8 mouse cellular contexts compared by ENCODE assay signal in the genomic region with DNA sequence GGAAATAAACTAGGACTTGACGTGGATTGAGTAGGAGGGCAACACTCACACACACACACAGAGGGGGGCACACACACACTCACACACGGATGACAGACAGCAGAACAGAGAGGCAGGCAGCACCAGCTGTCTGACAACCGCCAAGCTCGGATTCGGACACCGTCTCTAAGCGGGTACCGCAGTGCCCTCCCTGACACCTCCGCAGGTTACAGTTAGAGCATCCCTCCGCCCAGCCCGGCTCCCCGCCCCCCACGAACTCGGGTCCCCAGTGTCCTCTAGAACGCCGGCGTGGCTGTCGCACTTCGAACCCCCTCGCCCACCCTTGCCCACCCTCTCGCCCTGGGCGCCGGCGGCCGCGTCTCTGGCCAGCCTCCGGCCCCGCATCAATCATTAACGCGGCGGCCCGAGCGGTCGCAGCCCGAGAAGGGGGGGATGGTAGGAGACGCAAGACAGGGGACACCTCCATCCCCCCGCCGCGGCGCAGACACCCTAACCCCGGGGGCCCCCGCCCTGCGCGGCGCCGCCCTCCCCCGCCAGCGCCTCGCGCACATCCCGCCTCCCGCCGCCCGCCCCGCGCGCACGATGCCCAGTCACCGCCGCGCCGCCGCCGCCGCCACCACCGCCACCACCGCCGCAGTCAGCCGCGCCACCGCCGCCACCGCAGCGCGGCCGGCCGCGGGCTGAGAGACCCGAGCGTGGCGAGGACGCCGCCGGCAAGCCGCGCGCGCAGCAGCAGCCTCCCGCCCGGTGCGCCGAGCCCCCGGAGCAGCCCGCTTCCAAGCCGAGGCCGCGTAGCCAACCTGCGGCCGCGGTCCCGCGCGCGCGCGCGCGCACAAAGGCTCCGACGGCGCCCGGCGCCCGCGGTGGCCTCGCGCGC. TPM values are rescaled to one million over a fixed set of nuclear protein-coding genes. Genes with fewer than 3 reads are reported as not detected.
DNase-seq lines count a peak whose midpoint lies in the region; ATAC-seq and TF ChIP-seq lines count a peak whose summit lies in the region.

A gene (plus strand): TSS at position 599 of the 877 bp plus-strand sequence.

- peaks cover 75% of the 10 kb centered on the region for H3K27me3 ChIP-seq in erythroblast, embryonic 14.5 days (ENCODE audit: control insufficient read depth)
- H3K27me3 ChIP-seq in lung, postnatal 0 days (replicated peaks; ENCODE audit: insufficient read depth, low read length): peaks cover 37% of the 10 kb centered on the region

- intact Hi-C loops in heart, postnatal 14 days (cut with DNase I): no loop called here

- WGBS in lung, postnatal 0 days: 2% methylated on average over 21 of the region's 118 CpGs

- TF ChIP-seq EP300 in lung, postnatal 0 days (IDR thresholded peaks at IDR 0.05): no peak

- in situ Hi-C loops in ES-E14 (cut with MboI; ENCODE audit: low sequenced_read_pairs in 2 of 2, unreplicated experiment in 2 of 2): no loop called here

- DNase-seq in ES-E14 (ENCODE audit: low read depth, low spot score): no peak
- DNase-seq in heart, postnatal 14 days: peak; percentile 31 to 51
- DNase-seq in kidney, postnatal 4 days: peak; percentile 55 to 71
- no peak for DNase-seq in lung, postnatal 0 days (ENCODE audit: low spot score)
- DNase-seq in right cerebral cortex, postnatal 4 days: peak; percentile 71
- no peak for DNase-seq in urinary bladder, postnatal 4 days (ENCODE audit: low spot score in 2 of 2)

- TF ChIP-seq CTCF in bone marrow macrophage, adult 2 months (IDR thresholded peaks at IDR 0.05; ENCODE audit: low read depth, low read length): no peak
- TF ChIP-seq CTCF in lung, postnatal 0 days (IDR thresholded peaks at IDR 0.05): no peak

- peaks cover 0 to 5% of the 10 kb centered on the region in 2 experiments; a peak in 1 of 4 replicates for H3K4me1 ChIP-seq in ES-E14 (ENCODE audit: control insufficient read depth in 2 of 2, insufficient read depth in 2 of 2, low read length in 2 of 2, poor library complexity in 1 of 2)
- no peaks in the 10 kb centered on the region for H3K4me1 ChIP-seq in bone marrow macrophage, adult 2 months (ENCODE audit: control insufficient read depth, insufficient read depth, low read length)
- H3K4me1 ChIP-seq in erythroblast, embryonic 14.5 days (ENCODE audit: control insufficient read depth): peaks cover 60% of the 10 kb centered on the region
- no peaks in the 10 kb centered on the region; the same call in 1 of the 2 replicates for H3K4me1 ChIP-seq in lung, postnatal 0 days (ENCODE audit: insufficient read depth, low read depth, low read length)

- no peak within 1 kb of the TSS for H3K27ac ChIP-seq in ES-E14 (ENCODE audit: insufficient read depth, low read depth, low read length, poor library complexity, severe bottlenecking)
- H3K27ac ChIP-seq in bone marrow macrophage, adult 2 months (ENCODE audit: insufficient read depth, low read depth, low read length): no peak within 1 kb of the TSS
- H3K27ac ChIP-seq in lung, postnatal 0 days (ENCODE audit: low read length): no peak within 1 kb of the TSS

- H3K36me3 ChIP-seq in ES-E14 (ENCODE audit: control insufficient read depth, insufficient read depth, low read length, poor library complexity, severe bottlenecking): no peaks in the 10 kb centered on the region
- H3K36me3 ChIP-seq in erythroblast, embryonic 14.5 days (ENCODE audit: control insufficient read depth): peaks cover 11% of the 10 kb centered on the region
- no peaks in the 10 kb centered on the region for H3K36me3 ChIP-seq in lung, postnatal 0 days (ENCODE audit: insufficient read depth, low read length)

- TF ChIP-seq POLR2A in bone marrow macrophage, adult 2 months (IDR thresholded peaks at IDR 0.05; ENCODE audit: borderline replicate concordance, low read depth, low read length): no peak

- peak within 1 kb of the TSS; percentile 98 for H3K4me2 ChIP-seq in lung, postnatal 0 days (replicated peaks; ENCODE audit: low read depth, low read length)

- H3K9ac ChIP-seq in ES-E14 (ENCODE audit: insufficient read depth, low read depth, low read length, poor library complexity, severe bottlenecking): peak within 1 kb of the TSS; percentile 58
- H3K9ac ChIP-seq in lung, postnatal 0 days (replicated peaks; ENCODE audit: low read depth): no peak within 1 kb of the TSS

- H3K4me3 ChIP-seq in ES-E14 (ENCODE audit: insufficient read depth in 1 of 2, low read depth in 1 of 2, low read length in 2 of 2, poor library complexity in 1 of 2, severe bottlenecking in 1 of 2): peak within 1 kb of the TSS; percentile 58 to 77
- H3K4me3 ChIP-seq in bone marrow macrophage, adult 2 months (ENCODE audit: insufficient read depth, low read length): peak within 1 kb of the TSS; percentile 46
- peak within 1 kb of the TSS; percentile 77 for H3K4me3 ChIP-seq in erythroblast, embryonic 14.5 days (replicated peaks)
- H3K4me3 ChIP-seq in lung, postnatal 0 days (ENCODE audit: low read depth, low read length): peak within 1 kb of the TSS; percentile 57

- no peaks in the 10 kb centered on the region for H3K9me3 ChIP-seq in ES-E14 (ENCODE audit: control insufficient read depth, insufficient read depth, low read depth, low read length)
- peaks cover 11% of the 10 kb centered on the region; the same call in 1 of the 2 replicates for H3K9me3 ChIP-seq in erythroblast, embryonic 14.5 days (ENCODE audit: control insufficient read depth, low read length)
- H3K9me3 ChIP-seq in lung, postnatal 0 days (ENCODE audit: low read length): no peaks in the 10 kb centered on the region

- ATAC-seq in lung, postnatal 0 days: peak; percentile 35

TF ChIP-seq in ES-E14, 5 proteins besides CTCF, POLR2A, EP300 and RAD21:
- TF ChIP-seq HCFC1 (IDR thresholded peaks at IDR 0.05; ENCODE audit: borderline replicate concordance, insufficient read depth, low read length) (no peak), CHD2 (IDR thresholded peaks at IDR 0.05; ENCODE audit: low read depth, low read length) (no peak), ZC3H11A (IDR thresholded peaks at IDR 0.05; ENCODE audit: borderline replicate concordance, low read depth, low read length) (no peak), MAFK (IDR thresholded peaks at IDR 0.05; ENCODE audit: insufficient read depth, low read depth, low read length) (no peak), ZNF384 (IDR thresholded peaks at IDR 0.05; ENCODE audit: low read depth, low read length) (no peak)

RNA-seq across cellular contexts. Expression of the gene that starts here (rescaled TPM):
- total RNA-seq in ES-E14 (2012; rRNA removed): 0.58 TPM in 2 replicates
- not detected in 2 replicates for polyA plus RNA-seq in bone marrow macrophage, adult 2 months (2012; ENCODE audit: insufficient read depth, insufficient read length, missing spikeins)
- 0.32 and 0.41 TPM in 2 replicates for polyA plus RNA-seq in erythroblast, embryonic 14.5 days (2012)
- total RNA-seq in heart, postnatal 14 days (2021): 10 to 100 TPM; 48.8 to 50.6 TPM
- polyA plus RNA-seq in lung, postnatal 0 days (2015; fragmentation: Nextera tagmentation; extraction: Ambion mirVana): 0.11 and 0.16 TPM in 2 replicates

Comparison
In these comparisons a context has a peak if more than half of its experiments do, and no peak if none do; other contexts are left out.
1. RNA of the gene that starts here (total RNA-seq): 48.8 to 50.6 TPM in heart, postnatal 14 days; 0.58 TPM in ES-E14; every median in the first group is over 10 times any median in the second.
2. Peak in ATAC-seq, H3K4me3 ChIP-seq and H3K4me2 ChIP-seq in lung, postnatal 0 days; RNA of the gene not detected or under 1 TPM.
3. DNase-seq: peak in heart, postnatal 14 days (2 of 2), kidney, postnatal 4 days (2 of 2) and right cerebral cortex, postnatal 4 days (single experiment); none in ES-E14 (single experiment), lung, postnatal 0 days (single experiment) and urinary bladder, postnatal 4 days (0 of 2).
4. Peak in every context shown above with its lines, with median percentiles within 50 percentile points of each other: H3K4me3 ChIP-seq.